Mouse (Mus musculus) ES-E14 (cell line): ENCODE measurements around the gene Unc93a2. TPM values are rescaled to one million over a fixed set of nuclear protein-coding genes. Genes with fewer than 3 reads are reported as not detected.
"Not testable (repeated sequence)": the region's sequence is repeated elsewhere in the genome, so short reads cannot be mapped to it uniquely, and the experiment has no call there.

Experiments used
- DNase-seq: peaks from one replicate; pipeline ENCODE4 v3.0.0-alpha.2; 2013; ENCODE audit warnings: low read depth, low spot score
- H3K27ac ChIP-seq: 2 replicates; pipeline ENCODE4 v1.5.1; 2012; ENCODE audit warnings: low read depth, mild to moderate bottlenecking, low read length, moderate library complexity, mixed read lengths; ENCODE audit not compliant: poor library complexity, insufficient read depth, severe bottlenecking
- H3K36me3 ChIP-seq: 2 replicates; pipeline ENCODE4 v1.6.1; 2012; ENCODE audit warnings: mild to moderate bottlenecking, low read length, moderate library complexity, mixed read lengths; ENCODE audit not compliant: control insufficient read depth, poor library complexity, insufficient read depth, severe bottlenecking
- H3K4me1 ChIP-seq, 2 experiments: fragments of 150-350 bp in 1 of 2; sonication (generic) in 1 of 2; 2 replicates each; pipeline ENCODE4 v1.6.1; 2012; ENCODE audit warnings: low read length in 2 of 2, mild to moderate bottlenecking in 1 of 2, mixed read lengths in 1 of 2; ENCODE audit not compliant: control insufficient read depth in 2 of 2, insufficient read depth in 2 of 2, poor library complexity in 1 of 2
- H3K4me3 ChIP-seq, 2 experiments: fragments of 150-350 bp in 1 of 2; sonication (generic) in 1 of 2; 2 replicates each; pipeline ENCODE4 v1.5.1; 2012; ENCODE audit warnings: low read length in 2 of 2, low read depth in 1 of 2, mild to moderate bottlenecking in 1 of 2, mixed read lengths in 1 of 2; ENCODE audit not compliant: insufficient read depth in 1 of 2, poor library complexity in 1 of 2, severe bottlenecking in 1 of 2
- H3K9ac ChIP-seq: 2 replicates; pipeline ENCODE4 v1.6.1; 2012; ENCODE audit warnings: low read depth, mild to moderate bottlenecking, low read length, mixed read lengths; ENCODE audit not compliant: poor library complexity, insufficient read depth, severe bottlenecking
- H3K9me3 ChIP-seq: fragments of 150-350 bp; sonication (generic); 2 replicates; pipeline ENCODE4 v1.6.1; 2012; ENCODE audit warnings: low read depth, mild to moderate bottlenecking, low read length; ENCODE audit not compliant: control insufficient read depth, insufficient read depth
- in situ Hi-C, 2 experiments: fragments of 600-800 bp; cut with MboI; formaldehyde crosslinking; loops; one replicate each; pipeline ENCODE4 v1.15.1; 2025; ENCODE audit warnings: low sequenced_read_pairs in 2 of 2, inconsistent platforms in 1 of 2; ENCODE audit not compliant: unreplicated experiment in 2 of 2
- total RNA-seq: library from RNA; depleted of rRNA; stranded (reverse); fragments of 300-350 nt; gene quantifications from 2 replicates; pipeline ENCODE4 v1.2.3, GENCODE M21; 2012; rRNA removed

Unc93a2 gene
- total RNA-seq, 1 experiment = 0.27 TPM

DNA sequence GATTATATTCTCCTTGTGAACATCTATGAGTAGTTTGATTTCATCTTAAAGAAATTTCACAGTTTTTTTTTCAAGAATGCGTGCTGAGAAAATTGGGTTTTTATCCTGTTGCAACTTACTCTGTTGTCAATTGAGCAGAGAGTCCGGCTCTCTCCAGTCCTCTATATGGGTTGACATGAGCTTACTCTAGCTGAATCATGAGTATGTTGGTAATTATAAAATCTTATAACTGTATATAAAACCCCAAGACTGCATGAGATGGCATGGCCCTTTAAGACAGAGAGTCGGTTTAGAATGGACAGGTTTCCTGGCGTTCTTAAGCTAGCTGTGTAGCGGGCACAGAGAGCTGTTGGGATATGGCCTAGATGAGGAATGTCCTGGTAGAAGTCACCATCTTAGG is 60.9 kb downstream of the Unc93a2 start, which contains the start of gene Tcp10a:
Gene Tcp10a, plus strand, starts transcription at position 301 of the 400 bp plus-strand sequence.
- H3K4me3 ChIP-seq, in situ Hi-C loops, H3K9ac ChIP-seq, H3K36me3 ChIP-seq, H3K27ac ChIP-seq, H3K9me3 ChIP-seq, DNase-seq, H3K4me1 ChIP-seq: not testable (repeated sequence)

GRCm38 (mm10) chr17:7319789-7320188 is 65.5 kb downstream of the Unc93a2 start:
- H3K9ac ChIP-seq, H3K4me1 ChIP-seq, H3K36me3 ChIP-seq, in situ Hi-C loops, H3K4me3 ChIP-seq, DNase-seq, H3K27ac ChIP-seq, H3K9me3 ChIP-seq: not testable (repeated sequence)

- in situ Hi-C loops, H3K9ac ChIP-seq, H3K4me1 ChIP-seq, H3K36me3 ChIP-seq, H3K4me3 ChIP-seq, H3K9me3 ChIP-seq, H3K27ac ChIP-seq, DNase-seq: not testable (repeated sequence)
Measured at GRCm38 (mm10) chr17:7315693-7316382, 69.4 kb downstream of the Unc93a2 start.

Other genes with a start within 250 kb of the Unc93a2 start
- gene Rps6ka2, start 215.3 kb downstream of the Unc93a2 start, total RNA-seq = 16.2 and 19.9 TPM in 2 replicates
- 0.09 TPM in 1 of 2 replicates, not detected in the other for gene Tcp10a, start 60.8 kb downstream of the Unc93a2 start, total RNA-seq
- not detected in 2 replicates for gene Ttll2, start 32.8 kb downstream of the Unc93a2 start, total RNA-seq
- not detected in 2 replicates for gene Gm49630, start 13.5 kb downstream of the Unc93a2 start, total RNA-seq